Mouse (Mus musculus): ENCODE measurements at regions not wholly inside any gene's neighbourhood (a gene's known extent, or its start where the extent isn't known, plus 50 kb on each side); places are given as distances from the start of the nearest gene placed in this dataset.

- TF ChIP-seq CHD2 (IDR thresholded peaks at IDR 0.05; ENCODE audit: low read depth, low read length) (no peak), HCFC1 (IDR thresholded peaks at IDR 0.05; ENCODE audit: borderline replicate concordance, insufficient read depth, low read length) (no peak)
Measured at GRCm38 (mm10) chr8:80325859-80326258, 167.7 kb upstream of the Gypa start.
